15 mouse cellular contexts compared by ENCODE assay signal in genomic region chr7:83738623-83739462, GRCm38 (mm10). TPM values are rescaled to one million over a fixed set of nuclear protein-coding genes. Genes with fewer than 3 reads are reported as not detected.
DNase-seq lines count a peak whose midpoint lies in the region; ATAC-seq and TF ChIP-seq lines count a peak whose summit lies in the region.
"Had no signal": no experiment of that assay in that cellular context is flagged by ENCODE, and none has a peak within 500 bp of the region (broad histone marks: within the 10 kb centered on the region; RNA-seq: fewer than 3 reads in every experiment).

No protein-coding gene starts in this region.

- no peak overlapping the region for H3K4me2 ChIP-seq in lung, embryonic 14.5 days
- no peak overlapping the region for H3K4me2 ChIP-seq in heart, embryonic 16.5 days (ENCODE audit: low read depth, low read length)
- H3K4me2 ChIP-seq in stomach, embryonic 16.5 days (ENCODE audit: low read depth, low read length), result no peak overlapping the region
- H3K4me2 ChIP-seq: neural tube, embryonic 15.5 days had no signal

- H3K36me3 ChIP-seq in lung, embryonic 14.5 days (ENCODE audit: insufficient read depth), result no peaks in the 10 kb centered on the region
- H3K36me3 ChIP-seq in heart, embryonic 16.5 days (ENCODE audit: control insufficient read depth, insufficient read depth), result no peaks in the 10 kb centered on the region
- no peaks in the 10 kb centered on the region for H3K36me3 ChIP-seq in stomach, embryonic 16.5 days (ENCODE audit: control insufficient read depth, insufficient read depth, low read length)
- H3K36me3 ChIP-seq: forebrain, embryonic 10.5 days; neural tube, embryonic 15.5 days had no signal

- WGBS in lung, embryonic 14.5 days, result 44% methylated on average over 10 of the region's 10 CpGs
- 52% methylated on average over 10 of the region's 10 CpGs for WGBS in heart, embryonic 16.5 days
- WGBS in stomach, embryonic 16.5 days, result 54% methylated on average over 10 of the region's 10 CpGs

- peak overlapping the region; percentile 49; the same call in 1 of the 2 replicates for H3K27ac ChIP-seq in lung, embryonic 14.5 days (ENCODE audit: low read depth)
- no peak overlapping the region for H3K27ac ChIP-seq in heart, embryonic 16.5 days (ENCODE audit: low read length)
- no peak overlapping the region for H3K27ac ChIP-seq in stomach, embryonic 16.5 days (ENCODE audit: low read length)
- H3K27ac ChIP-seq: neural tube, embryonic 15.5 days had no signal

- H3K4me1 ChIP-seq in lung, embryonic 14.5 days (ENCODE audit: insufficient read depth), result peaks cover 16% of the 10 kb centered on the region
- peaks cover 2% of the 10 kb centered on the region; the same call in 1 of the 2 replicates for H3K4me1 ChIP-seq in heart, embryonic 16.5 days (ENCODE audit: control insufficient read depth, insufficient read depth, low read length)
- peaks cover 3% of the 10 kb centered on the region; the same call in 1 of the 2 replicates for H3K4me1 ChIP-seq in stomach, embryonic 16.5 days (ENCODE audit: control insufficient read depth, insufficient read depth, low read length)
- H3K4me1 ChIP-seq: neural tube, embryonic 15.5 days had no signal

- no peak for TF ChIP-seq CTCF in lung, embryonic 14.5 days (IDR thresholded peaks at IDR 0.05; ENCODE audit: low read depth)

- no peaks in the 10 kb centered on the region for H3K9me3 ChIP-seq in lung, embryonic 14.5 days (ENCODE audit: low read depth, low read length)
- no peaks in the 10 kb centered on the region for H3K9me3 ChIP-seq in heart, embryonic 16.5 days (replicated peaks; ENCODE audit: control insufficient read depth, low read length)
- H3K9me3 ChIP-seq in stomach, embryonic 16.5 days (replicated peaks; ENCODE audit: control insufficient read depth, low read length), result no peaks in the 10 kb centered on the region
- H3K9me3 ChIP-seq: forebrain, embryonic 10.5 days; neural tube, embryonic 15.5 days had no signal

- H3K27me3 ChIP-seq in lung, embryonic 14.5 days (ENCODE audit: insufficient read depth, low read length), result no peaks in the 10 kb centered on the region
- no peaks in the 10 kb centered on the region for H3K27me3 ChIP-seq in heart, embryonic 16.5 days (ENCODE audit: control insufficient read depth, insufficient read depth, low read length)
- H3K27me3 ChIP-seq in stomach, embryonic 16.5 days (ENCODE audit: control insufficient read depth, insufficient read depth, low read length), result no peaks in the 10 kb centered on the region; the same call in 1 of the 2 replicates
- H3K27me3 ChIP-seq: neural tube, embryonic 15.5 days had no signal

- H3K9ac ChIP-seq in lung, embryonic 14.5 days, result no peak overlapping the region
- no peak overlapping the region for H3K9ac ChIP-seq in heart, embryonic 16.5 days (ENCODE audit: low read length)
- no peak overlapping the region for H3K9ac ChIP-seq in stomach, embryonic 16.5 days (ENCODE audit: low read length)
- H3K9ac ChIP-seq: neural tube, embryonic 15.5 days had no signal

- DNase-seq in cerebellum, postnatal 25 days, result peak; percentile 7 to 22
- DNase-seq in cerebellum, adult 9-10 months, result no peak
- DNase-seq in lung, embryonic 14.5 days, result peak; percentile 49
- no peak for DNase-seq in lung, postnatal 14 days
- DNase-seq in right cerebral cortex, postnatal 4 days, result no peak
- DNase-seq in kidney, postnatal 4 days, result no peak
- DNase-seq: adrenal gland, postnatal 14 days had no signal

- peak; percentile 22; the same call in 1 of the 2 replicates for ATAC-seq in lung, embryonic 14.5 days (ENCODE audit: insufficient read depth)
- ATAC-seq in heart, embryonic 16.5 days (replicated peaks; ENCODE audit: extremely low read depth, insufficient read depth, low FRiP score), result peak; percentile 41; the same call in 1 of the 2 replicates
- peak; percentile 18; the same call in 1 of the 2 replicates for ATAC-seq in stomach, embryonic 16.5 days (ENCODE audit: insufficient read depth, low FRiP score)
- ATAC-seq: inflammation-experienced regulatory T-cells, adult 6 months had no signal

- H3K4me3 ChIP-seq in lung, embryonic 14.5 days (ENCODE audit: low read depth, low read length), result no peak overlapping the region
- no peak overlapping the region for H3K4me3 ChIP-seq in heart, embryonic 16.5 days (ENCODE audit: low read length)
- H3K4me3 ChIP-seq in stomach, embryonic 16.5 days (replicated peaks; ENCODE audit: low read length), result no peak overlapping the region
- H3K4me3 ChIP-seq: forebrain, embryonic 10.5 days; megakaryocyte, embryonic 14.5 days; neural tube, embryonic 15.5 days had no signal

RNA-seq across cellular contexts. Expression of gene Il16, which starts 6.7 kb away (rescaled TPM):
- 2.3 and 2.8 TPM in 2 replicates for polyA plus RNA-seq in lung, embryonic 14.5 days (2014; fragmentation: Nextera tagmentation; extraction: Ambion mirVana)
- 7.1 and 12.0 TPM in 2 replicates for polyA plus RNA-seq in heart, embryonic 16.5 days (2015; fragmentation: Nextera tagmentation; extraction: Ambion mirVana)
- polyA plus RNA-seq in stomach, embryonic 16.5 days (2015; fragmentation: Nextera tagmentation; extraction: Ambion mirVana), result 5.9 and 6.8 TPM in 2 replicates

RNA-seq across cellular contexts. Expression of gene Cfap161, which starts 55.8 kb away (rescaled TPM):
- polyA plus RNA-seq in lung, embryonic 14.5 days (2014; fragmentation: Nextera tagmentation; extraction: Ambion mirVana), result 0.13 and 0.22 TPM in 2 replicates
- polyA plus RNA-seq in heart, embryonic 16.5 days (2015; fragmentation: Nextera tagmentation; extraction: Ambion mirVana), result 1.8 and 2.8 TPM in 2 replicates
- polyA plus RNA-seq in stomach, embryonic 16.5 days (2015; fragmentation: Nextera tagmentation; extraction: Ambion mirVana), result 0.44 TPM in 1 of 2 replicates, not detected in the other
- polyA plus RNA-seq: forebrain, embryonic 10.5 days; inflammation-experienced regulatory T-cells, adult 6 months; large intestine, adult 2 months; liver, adult 2 months had no signal

Comparison
In these comparisons a context has a peak if more than half of its experiments do, and no peak if none do; other contexts are left out.
1. DNase-seq: peak in cerebellum, postnatal 25 days (2 of 2) and lung, embryonic 14.5 days (single experiment); none in cerebellum, adult 9-10 months (single experiment), lung, postnatal 14 days (single experiment), right cerebral cortex, postnatal 4 days (single experiment) and kidney, postnatal 4 days (0 of 2).
2. Peak in every context shown above with its lines, with median percentiles within 50 percentile points of each other: ATAC-seq.